ENCODE assay signal across 9 mouse cellular contexts in the genomic region with DNA sequence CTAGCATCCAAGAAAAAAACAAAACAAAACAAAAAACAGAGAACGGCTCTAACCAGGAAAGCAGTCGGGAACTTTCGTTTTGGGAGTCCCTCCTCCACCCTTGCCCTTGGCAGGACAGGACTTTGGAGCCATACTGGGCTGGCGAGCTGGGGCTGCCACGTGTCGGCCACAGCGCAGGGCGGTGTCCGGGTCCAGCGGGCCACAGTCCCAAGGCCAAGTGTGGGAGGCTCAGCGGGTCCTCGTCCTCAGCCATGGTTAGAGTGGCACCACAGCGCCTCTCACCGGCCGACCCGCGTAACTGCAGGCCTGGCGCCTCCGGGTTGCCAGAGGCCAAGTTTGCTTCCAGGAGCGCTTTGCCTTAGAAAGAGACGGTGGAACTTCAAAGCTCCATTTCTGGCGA. TPM values are rescaled to one million over a fixed set of nuclear protein-coding genes. Genes with fewer than 3 reads are reported as not detected.
DNase-seq lines count a peak whose midpoint lies in the region; ATAC-seq and TF ChIP-seq lines count a peak whose summit lies in the region.
"Had no signal": no experiment of that assay in that cellular context is flagged by ENCODE, and none has a peak within 500 bp of the region (broad histone marks: within the 10 kb centered on the region; RNA-seq: fewer than 3 reads in every experiment).

No protein-coding gene starts in this region.

- in situ Hi-C loops in CH12.LX (cut with MboI; ENCODE audit: low pct_ligation_motif_present, low pct_unique_long_range_greater_than_20kb, low sequenced_read_pairs) = no loop called here

- peak overlapping the region in 2 of 3 experiments; percentile 35 to 48 for H3K4me3 ChIP-seq in CH12.LX (replicated peaks in 1 of 3; ENCODE audit: low read depth in 2 of 3, low read length in 2 of 3, poor library complexity in 1 of 3)
- peak overlapping the region; percentile 29 for H3K4me3 ChIP-seq in liver, postnatal 0 days (ENCODE audit: low read depth, low read length)

- intact Hi-C loops in heart, postnatal 10 days (cut with DNase I) = no loop called here

- peak overlapping the region; percentile 53 for H3K4me2 ChIP-seq in CH12.LX (ENCODE audit: insufficient read depth, low read depth, poor library complexity, severe bottlenecking)
- peak overlapping the region; percentile 57 for H3K4me2 ChIP-seq in liver, postnatal 0 days (ENCODE audit: low read depth, low read length)

- no peak overlapping the region for H3K27ac ChIP-seq in CH12.LX (ENCODE audit: insufficient read depth, low read depth)
- peak overlapping the region; percentile 40; the same call in 1 of the 2 replicates for H3K27ac ChIP-seq in liver, postnatal 0 days (ENCODE audit: low read depth)
- H3K27ac ChIP-seq: macrophage had no signal

- TF ChIP-seq EP300 in CH12.LX (IDR thresholded peaks at IDR 0.05; ENCODE audit: low read length) = no peak
- TF ChIP-seq EP300 in liver, postnatal 0 days (IDR thresholded peaks at IDR 0.05; ENCODE audit: low read depth) = peak; percentile 66; the same call in 1 of the 2 replicates

- TF ChIP-seq POLR2A in CH12.LX (IDR thresholded peaks at IDR 0.05; ENCODE audit: low read depth, low read length) = no peak

- peak; percentile 59 to 84 for TF ChIP-seq CTCF in CH12.LX (conservative IDR thresholded peaks at IDR 0.05 in 1 of 2, IDR thresholded peaks at IDR 0.05 in 1 of 2; ENCODE audit: low read depth in 2 of 2, low read length in 2 of 2)
- peak; percentile 92 for TF ChIP-seq CTCF in liver, postnatal 0 days (IDR thresholded peaks at IDR 0.05; ENCODE audit: low read depth)

- H3K9ac ChIP-seq in CH12.LX (ENCODE audit: insufficient read depth, low read depth) = no peak overlapping the region; the same call in 1 of the 2 replicates
- H3K9ac ChIP-seq in liver, postnatal 0 days (replicated peaks) = peak overlapping the region; percentile 54

- peak; percentile 100 for ATAC-seq in liver, postnatal 0 days

- H3K4me1 ChIP-seq in CH12.LX (ENCODE audit: control insufficient read depth in 1 of 2, insufficient read depth in 2 of 2) = peaks cover 0 to 9% of the 10 kb centered on the region in 2 experiments; a peak in 2 of 4 replicates
- no peaks in the 10 kb centered on the region for H3K4me1 ChIP-seq in liver, postnatal 0 days (ENCODE audit: insufficient read depth)

- H3K79me2 ChIP-seq in CH12.LX (replicated peaks; ENCODE audit: control insufficient read depth, extremely low read depth, insufficient read depth, poor library complexity, severe bottlenecking) = no peaks in the 10 kb centered on the region

- dilution Hi-C loops in CH12.LX (cut with MboI; ENCODE audit: extremely low pct_ligation_motif_present, extremely low pct_unique_long_range_greater_than_20kb, low sequenced_read_pairs) = no loop called here

- peak; percentile 79 for TF ChIP-seq RAD21 in CH12.LX (IDR thresholded peaks at IDR 0.05; ENCODE audit: low read depth, low read length)

- peak; percentile 40 for DNase-seq in CH12.LX (ENCODE audit: extremely low read depth)
- DNase-seq in brain, adult 2 months (ENCODE audit: low read depth, low spot score) = peak; percentile 70
- peak; percentile 60 for DNase-seq in fibroblast of lung, adult 2 months (ENCODE audit: low read depth)
- DNase-seq in heart, postnatal 10 days = peak; percentile 91 to 93
- peak; percentile 25 to 68 for DNase-seq in layer of hippocampus, adult 18-20 months (ENCODE audit: low spot score in 2 of 2)
- peak; percentile 86 for DNase-seq in liver, postnatal 0 days
- peak; percentile 88 for DNase-seq in ovary, adult 18-20 months (ENCODE audit: low spot score)
- peak; percentile 61 to 83 for DNase-seq in thymus, postnatal 10 days (ENCODE audit: low spot score in 2 of 2)

- 25% methylated on average over 22 of the region's 22 CpGs for WGBS in liver, postnatal 0 days (ENCODE audit: insufficient replicate concordance)

- no peaks in the 10 kb centered on the region for H3K36me3 ChIP-seq in CH12.LX (replicated peaks in 1 of 2; ENCODE audit: control insufficient read depth in 1 of 2, insufficient read depth in 1 of 2, low read length in 1 of 2)
- H3K36me3 ChIP-seq in liver, postnatal 0 days (replicated peaks; ENCODE audit: insufficient read depth, low read length) = no peaks in the 10 kb centered on the region

- no peaks in the 10 kb centered on the region for H3K9me3 ChIP-seq in CH12.LX (replicated peaks; ENCODE audit: low read length)
- H3K9me3 ChIP-seq in liver, postnatal 0 days (ENCODE audit: low read length) = 0 out of 2 replicates have a peak, but pooled peaks cover 3% of the 10 kb centered on the region

- no peaks in the 10 kb centered on the region for H3K27me3 ChIP-seq in CH12.LX (replicated peaks)
- H3K27me3 ChIP-seq in liver, postnatal 0 days (ENCODE audit: insufficient read depth, low read length) = no peaks in the 10 kb centered on the region

TF ChIP-seq in CH12.LX, 34 proteins besides CTCF, POLR2A, EP300 and RAD21:
- TF ChIP-seq PAX5 (IDR thresholded peaks at IDR 0.05; ENCODE audit: low read length) (no peak), SMC3 (IDR thresholded peaks at IDR 0.05; ENCODE audit: low read depth, low read length) (peak; percentile 59), ELF1 (IDR thresholded peaks at IDR 0.05; ENCODE audit: low read depth, low read length) (peak; percentile 27; the same call in 1 of the 2 replicates), MAX (IDR thresholded peaks at IDR 0.05; ENCODE audit: low read length) (peak; percentile 80), MXI1 (IDR thresholded peaks at IDR 0.05; ENCODE audit: low read depth, low read length) (peak; percentile 65; the same call in 1 of the 2 replicates), TCF12 (IDR thresholded peaks at IDR 0.05; ENCODE audit: low read depth, low read length) (peak; percentile 46; the same call in 1 of the 2 replicates)

RNA-seq across cellular contexts. Expression of a gene that starts 21.0 kb away (rescaled TPM):
- total RNA-seq in CH12.LX (2012; rRNA removed) = 0.55 TPM in 1 of 2 replicates, not detected in the other
- total RNA-seq in CH12.LX (2014; rRNA removed) = 0.16 TPM in 1 of 2 replicates, not detected in the other
- 0.23 and 0.74 TPM in 2 replicates for polyA plus RNA-seq in CH12.LX (2012; ENCODE audit: insufficient read length, low read depth)
- total RNA-seq in heart, postnatal 10 days (2021) = not detected
- total RNA-seq in layer of hippocampus, adult 18-20 months (2021) = under 1 TPM; 0.17 to 0.33 TPM
- not detected in 2 replicates for polyA plus RNA-seq in liver, postnatal 0 days (2015; fragmentation: Nextera tagmentation; extraction: Ambion mirVana)
- polyA plus RNA-seq: macrophage had no signal

RNA-seq across cellular contexts. Expression of a gene that starts 50.3 kb away (rescaled TPM):
- 12.3 and 18.0 TPM in 2 replicates for total RNA-seq in CH12.LX (2012; rRNA removed)
- 20.6 and 21.9 TPM in 2 replicates for total RNA-seq in CH12.LX (2014; rRNA removed)
- polyA plus RNA-seq in CH12.LX (2012; ENCODE audit: insufficient read length, low read depth) = 24.8 and 27.2 TPM in 2 replicates
- total RNA-seq in heart, postnatal 10 days (2021) = 1 to 10 TPM; 7.8 to 9.1 TPM
- total RNA-seq in layer of hippocampus, adult 18-20 months (2021) = 10 to 100 TPM; 18.2 to 18.9 TPM
- polyA plus RNA-seq in liver, postnatal 0 days (2015; fragmentation: Nextera tagmentation; extraction: Ambion mirVana) = 3.7 and 4.3 TPM in 2 replicates

Comparison
In these comparisons a context has a peak if more than half of its experiments do, and no peak if none do; other contexts are left out.
1. DNase-seq: peak in every context shown above with its lines; median percentile 92 in heart, postnatal 10 days; 88 in ovary, adult 18-20 months; 86 in liver, postnatal 0 days; 72 in thymus, postnatal 10 days; 70 in brain, adult 2 months; 60 in fibroblast of lung, adult 2 months; 46 in layer of hippocampus, adult 18-20 months; 40 in CH12.LX.